Mouse (Mus musculus) heart, embryonic 15.5 days (tissue): ENCODE measurements around the gene Csn1s2b. TPM values are rescaled to one million over a fixed set of nuclear protein-coding genes. Genes with fewer than 3 reads are reported as not detected.
"Not testable (repeated sequence)": the region's sequence is repeated elsewhere in the genome, so short reads cannot be mapped to it uniquely, and the experiment has no call there.

Source experiments
- ATAC-seq: fragments of 200-750 bp; cut with Nextera tagmentation; replicated peaks from 2 replicates; pipeline ENCODE4 v1.8.0; 2017; ENCODE audit warnings: low read depth, moderate TSS enrichment; ENCODE audit not compliant: insufficient number of reproducible peaks, insufficient read depth, low FRiP score
- H3K27ac ChIP-seq: fragments of 300-500 bp; sonication (generic); 2 replicates; pipeline ENCODE4 v1.5.1; 2015; ENCODE audit warnings: mild to moderate bottlenecking, inconsistent platforms
- H3K27me3 ChIP-seq: fragments of 300-500 bp; sonication (generic); 2 replicates; pipeline ENCODE4 v1.6.1; 2015; ENCODE audit warnings: inconsistent platforms
- H3K36me3 ChIP-seq: fragments of 300-500 bp; sonication (generic); 2 replicates; pipeline ENCODE4 v1.6.1; 2015; ENCODE audit warnings: mild to moderate bottlenecking, inconsistent platforms
- H3K4me1 ChIP-seq: fragments of 300-500 bp; sonication (generic); replicated peaks from 2 replicates; pipeline ENCODE4 v1.6.1; 2015; ENCODE audit warnings: inconsistent platforms
- H3K4me2 ChIP-seq: fragments of 300-500 bp; sonication (generic); 2 replicates; pipeline ENCODE4 v1.6.1; 2015; ENCODE audit warnings: inconsistent platforms, mild to moderate bottlenecking, moderate library complexity
- H3K4me3 ChIP-seq: fragments of 300-500 bp; sonication (generic); 2 replicates; pipeline ENCODE4 v1.5.1; 2015; ENCODE audit warnings: mild to moderate bottlenecking, inconsistent platforms
- H3K9ac ChIP-seq: fragments of 300-500 bp; sonication (generic); 2 replicates; pipeline ENCODE4 v1.6.1; 2015; ENCODE audit warnings: mild to moderate bottlenecking, inconsistent platforms
- H3K9me3 ChIP-seq: fragments of 300-500 bp; sonication (generic); replicated peaks from 2 replicates; pipeline ENCODE4 v1.6.1; 2016; ENCODE audit warnings: inconsistent platforms
- WGBS: fragments of 180-500 bp; shearing (Covaris S2); methylation state at CpG from one replicate; pipeline ENCODE4 v1.1.7; 2015; ENCODE audit warnings: mixed read lengths; 5-methylcytosine and 5-hydroxymethylcytosine counted together
- polyA plus RNA-seq: library from polyadenylated mRNA; unstranded; fragments of >200 nt; fragmentation: Nextera tagmentation; extraction: Ambion mirVana; gene quantifications from 2 replicates; pipeline ENCODE4 v1.2.1, GENCODE M21; 2015

Gene Csn1s2b
- polyA plus RNA-seq = not detected in 2 replicates

- ATAC-seq = no peak
These were observed at the start of gene Csn1s2b for GRCm38 (mm10) chr5:87807782-87808181. Csn1s2b (plus strand) TSS chr5:87808082.

GRCm38 (mm10) chr5:87764546-87764945 lies 43.3 kb upstream of the Csn1s2b start:
- WGBS = 73% methylated on average over 3 of the region's 3 CpGs
- Histone ChIP-seq H3K4me2 (no peak overlapping the region), H3K27me3 (no peaks in the 10 kb centered on the region), H3K9me3 (no peaks in the 10 kb centered on the region), H3K9ac (no peak overlapping the region), H3K4me3 (no peak overlapping the region), H3K36me3 (no peaks in the 10 kb centered on the region), H3K27ac (no peak overlapping the region), H3K4me1 (no peaks in the 10 kb centered on the region)
- ATAC-seq = no peak

More at GRCm38 (mm10) chr5:87807782-87808181, at the start of gene Csn1s2b:
- WGBS = 45% methylated on average over 2 of the region's 2 CpGs
- H3K9me3 ChIP-seq = no peaks in the 10 kb centered on the region
- no peak within 1 kb of the TSS for H3K4me2 ChIP-seq
- H3K27me3 ChIP-seq = no peaks in the 10 kb centered on the region
- H3K27ac ChIP-seq = no peak within 1 kb of the TSS
- no peaks in the 10 kb centered on the region for H3K36me3 ChIP-seq
- H3K9ac ChIP-seq = no peak within 1 kb of the TSS
- no peak within 1 kb of the TSS for H3K4me3 ChIP-seq
- no peaks in the 10 kb centered on the region for H3K4me1 ChIP-seq

- H3K27ac ChIP-seq, H3K4me2 ChIP-seq, H3K4me3 ChIP-seq, H3K27me3 ChIP-seq, H3K36me3 ChIP-seq, H3K9me3 ChIP-seq, H3K4me1 ChIP-seq, ATAC-seq, H3K9ac ChIP-seq: not testable (repeated sequence)
- WGBS = 37% methylated on average over 2 of the region's 2 CpGs
These were observed 35.7 kb upstream of the Csn1s2b start for GRCm38 (mm10) chr5:87772151-87772550.

GRCm38 (mm10) chr5:87774267-87774666 lies 33.6 kb upstream of the Csn1s2b start, which contains the start of gene Csn1s2a:
Csn1s2a (plus strand) TSS chr5:87774567.
- no peaks in the 10 kb centered on the region for H3K9me3 ChIP-seq
- H3K4me1 ChIP-seq = no peaks in the 10 kb centered on the region
- H3K36me3 ChIP-seq = no peaks in the 10 kb centered on the region
- no peak within 1 kb of the TSS for H3K4me3 ChIP-seq
- no peak within 1 kb of the TSS for H3K4me2 ChIP-seq
- no peak within 1 kb of the TSS for H3K27ac ChIP-seq
- no peak within 1 kb of the TSS for H3K9ac ChIP-seq
- H3K27me3 ChIP-seq = no peaks in the 10 kb centered on the region
- no peak for ATAC-seq
- 62% methylated on average over 1 of the region's 1 CpGs for WGBS

- Histone ChIP-seq H3K27me3 (no peaks in the 10 kb centered on the region), H3K9me3 (no peaks in the 10 kb centered on the region), H3K27ac (no peak overlapping the region), H3K36me3 (no peaks in the 10 kb centered on the region), H3K4me1 (no peaks in the 10 kb centered on the region), H3K9ac (no peak overlapping the region), H3K4me3 (no peak overlapping the region), H3K4me2 (no peak overlapping the region)
- ATAC-seq = no peak
- 51% methylated on average over 4 of the region's 4 CpGs for WGBS
These were observed 25.2 kb upstream of the Csn1s2b start for GRCm38 (mm10) chr5:87782731-87783130.

- Histone ChIP-seq H3K4me1 (no peaks in the 10 kb centered on the region), H3K36me3 (no peaks in the 10 kb centered on the region), H3K9ac (no peak overlapping the region), H3K27ac (no peak overlapping the region), H3K4me3 (no peak overlapping the region), H3K9me3 (no peaks in the 10 kb centered on the region), H3K4me2 (no peak overlapping the region), H3K27me3 (no peaks in the 10 kb centered on the region)
- ATAC-seq = no peak
- 57% methylated on average over 2 of the region's 2 CpGs for WGBS
These were observed 1.4 kb downstream of the Csn1s2b start for GRCm38 (mm10) chr5:87809253-87809652.

- Histone ChIP-seq H3K27me3 (no peaks in the 10 kb centered on the region), H3K9me3 (no peaks in the 10 kb centered on the region)
- 50% methylated on average over 1 of the region's 1 CpGs for WGBS
These were observed 17.5 kb downstream of the Csn1s2b start, which contains the start of gene Prr27 for GRCm38 (mm10) chr5:87825386-87825785. Prr27 (plus strand) TSS chr5:87825686.

GRCm38 (mm10) chr5:87855136-87855716 lies 47.3 kb downstream of the Csn1s2b start:
- no peak overlapping the region for H3K4me2 ChIP-seq
- H3K36me3 ChIP-seq = no peaks in the 10 kb centered on the region
- 71% methylated on average over 3 of the region's 3 CpGs for WGBS
- H3K4me1 ChIP-seq = no peaks in the 10 kb centered on the region
- H3K9ac ChIP-seq = no peak overlapping the region
- no peaks in the 10 kb centered on the region for H3K27me3 ChIP-seq
- ATAC-seq = no peak
- H3K4me3 ChIP-seq = no peak overlapping the region
- H3K9me3 ChIP-seq = no peaks in the 10 kb centered on the region
- H3K27ac ChIP-seq = no peak overlapping the region

More at GRCm38 (mm10) chr5:87825386-87825785, 17.5 kb downstream of the Csn1s2b start, which contains the start of gene Prr27:
- Histone ChIP-seq H3K4me3 (no peak within 1 kb of the TSS), H3K4me2 (no peak within 1 kb of the TSS), H3K4me1 (no peaks in the 10 kb centered on the region), H3K27ac (no peak within 1 kb of the TSS), H3K36me3 (no peaks in the 10 kb centered on the region), H3K9ac (no peak within 1 kb of the TSS)
- ATAC-seq = no peak

- Histone ChIP-seq H3K4me1 (no peaks in the 10 kb centered on the region), H3K36me3 (no peaks in the 10 kb centered on the region), H3K9me3 (no peaks in the 10 kb centered on the region), H3K27ac (no peak overlapping the region), H3K4me3 (no peak overlapping the region), H3K9ac (no peak overlapping the region), H3K4me2 (no peak overlapping the region), H3K27me3 (no peaks in the 10 kb centered on the region)
- 65% methylated on average over 2 of the region's 2 CpGs for WGBS
- no peak for ATAC-seq
These were observed 62.2 kb downstream of the Csn1s2b start for GRCm38 (mm10) chr5:87870084-87870483.

- Histone ChIP-seq H3K4me1 (no peaks in the 10 kb centered on the region), H3K27ac (no peak overlapping the region), H3K27me3 (no peaks in the 10 kb centered on the region), H3K9me3 (no peaks in the 10 kb centered on the region), H3K4me2 (no peak overlapping the region), H3K4me3 (no peak overlapping the region), H3K36me3 (no peaks in the 10 kb centered on the region), H3K9ac (no peak overlapping the region)
- no peak for ATAC-seq
- WGBS = 33% methylated on average over 4 of the region's 4 CpGs
These were observed 63.5 kb downstream of the Csn1s2b start for GRCm38 (mm10) chr5:87871423-87871822.
